Mouse (Mus musculus) hindbrain, postnatal 0 days (tissue): ENCODE data around the gene Galnt10. TPM values are rescaled to one million over a fixed set of nuclear protein-coding genes. Genes with fewer than 3 reads are reported as not detected.

Experiments used
- ATAC-seq: fragments of 200-750 bp; cut with Nextera tagmentation; 2 replicates; pipeline ENCODE4 v1.8.0; 2017; ENCODE audit warnings: mild to moderate bottlenecking, moderate TSS enrichment, moderate library complexity
- DNase-seq: peaks from one replicate; pipeline ENCODE4 v3.0.0-alpha.2; 2015; ENCODE audit warnings: low spot score
- H3K27ac ChIP-seq: fragments of 300-500 bp; sonication (generic); 2 replicates; pipeline ENCODE4 v1.5.1; 2014; ENCODE audit warnings: mild to moderate bottlenecking
- H3K27me3 ChIP-seq: fragments of 300-500 bp; sonication (generic); 2 replicates; pipeline ENCODE4 v1.6.1; 2014; ENCODE audit warnings: low read length, mixed read lengths; ENCODE audit not compliant: insufficient read depth
- H3K36me3 ChIP-seq: fragments of 300-500 bp; sonication (generic); 2 replicates; pipeline ENCODE4 v1.6.1; 2014; ENCODE audit warnings: low read length, mixed read lengths; ENCODE audit not compliant: insufficient read depth
- H3K4me1 ChIP-seq: fragments of 300-500 bp; sonication (generic); 2 replicates; pipeline ENCODE4 v1.6.1; 2014; ENCODE audit warnings: antibody characterized with exemption, low read length, mixed read lengths; ENCODE audit not compliant: insufficient read depth
- H3K4me2 ChIP-seq: fragments of 300-500 bp; sonication (generic); 2 replicates; pipeline ENCODE4 v1.6.1; 2014; ENCODE audit warnings: low read depth, mild to moderate bottlenecking, low read length, moderate library complexity, mixed read lengths
- H3K4me3 ChIP-seq: fragments of 300-500 bp; sonication (generic); 2 replicates; pipeline ENCODE4 v1.5.1; 2014; ENCODE audit warnings: low read length
- H3K9ac ChIP-seq: fragments of 300-500 bp; sonication (generic); replicated peaks from 2 replicates; pipeline ENCODE4 v1.6.1; 2014; ENCODE audit warnings: mild to moderate bottlenecking, low read length, moderate library complexity, mixed read lengths
- H3K9me3 ChIP-seq: fragments of 300-500 bp; sonication (generic); 2 replicates; pipeline ENCODE4 v1.6.1; 2016; ENCODE audit warnings: low read length, mixed read lengths
- CTCF ChIP-seq: IDR thresholded peaks from 2 replicates; pipeline ENCODE4 v1.5.1; 2016; ENCODE audit warnings: antibody characterized with exemption, control low read depth, low read depth
- WGBS: fragments of 180-500 bp; shearing (Covaris S2); extraction: QIAGEN DNeasy Blood & Tissue Kit; methylation state at CpG from one replicate; pipeline ENCODE4 v1.1.7; 2014; 5-methylcytosine and 5-hydroxymethylcytosine counted together
- polyA plus RNA-seq: library from polyadenylated mRNA; unstranded; fragments of >200 nt; fragmentation: Nextera tagmentation; extraction: Ambion mirVana; gene quantifications from 2 replicates; pipeline ENCODE4 v1.2.1, GENCODE M21; 2015
- total RNA-seq: library from RNA; depleted of rRNA; stranded (reverse); fragments of >200 nt; gene quantifications from 2 replicates; pipeline ENCODE4 v1.2.3, GENCODE M21; 2014

Galnt10 gene
- total and polyA plus RNA-seq, 2 experiments from 2014 or later = 10.9 to 20.3 TPM

DNA sequence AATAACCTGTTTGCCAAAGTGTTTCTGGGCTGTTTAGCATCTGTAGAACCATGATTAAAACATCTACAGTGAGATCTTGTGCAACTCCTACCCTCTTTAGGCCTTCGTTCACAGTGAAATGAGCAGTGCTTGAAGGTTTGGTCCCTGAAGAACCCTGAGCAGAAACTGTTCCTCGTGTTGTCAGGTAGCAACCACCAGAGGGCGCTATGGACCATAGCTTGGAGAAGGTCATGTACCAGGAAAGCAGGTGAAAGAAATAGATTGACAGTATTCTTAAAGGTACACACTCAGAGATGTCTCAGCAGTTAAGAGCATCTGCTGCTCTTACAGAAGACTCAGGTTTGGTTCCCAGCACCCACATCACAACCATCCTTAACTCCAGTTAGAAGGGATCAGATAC is 142.7 kb downstream of the Galnt10 start:
- Histone ChIP-seq H3K4me1 (peaks cover 17% of the 10 kb centered on the region; the same call in 1 of the 2 replicates), H3K36me3 (no peaks in the 10 kb centered on the region), H3K27me3 (no peaks in the 10 kb centered on the region), H3K9ac (no peak overlapping the region), H3K4me3 (no peak overlapping the region), H3K4me2 (no peak overlapping the region), H3K9me3 (no peaks in the 10 kb centered on the region), H3K27ac (peak overlapping the region; percentile 76; the same call in 1 of the 2 replicates)
- no peak for DNase-seq
- no peak for ATAC-seq
- WGBS = 44% methylated on average over 3 of the region's 3 CpGs
- peak; percentile 58 for TF ChIP-seq CTCF

DNA sequence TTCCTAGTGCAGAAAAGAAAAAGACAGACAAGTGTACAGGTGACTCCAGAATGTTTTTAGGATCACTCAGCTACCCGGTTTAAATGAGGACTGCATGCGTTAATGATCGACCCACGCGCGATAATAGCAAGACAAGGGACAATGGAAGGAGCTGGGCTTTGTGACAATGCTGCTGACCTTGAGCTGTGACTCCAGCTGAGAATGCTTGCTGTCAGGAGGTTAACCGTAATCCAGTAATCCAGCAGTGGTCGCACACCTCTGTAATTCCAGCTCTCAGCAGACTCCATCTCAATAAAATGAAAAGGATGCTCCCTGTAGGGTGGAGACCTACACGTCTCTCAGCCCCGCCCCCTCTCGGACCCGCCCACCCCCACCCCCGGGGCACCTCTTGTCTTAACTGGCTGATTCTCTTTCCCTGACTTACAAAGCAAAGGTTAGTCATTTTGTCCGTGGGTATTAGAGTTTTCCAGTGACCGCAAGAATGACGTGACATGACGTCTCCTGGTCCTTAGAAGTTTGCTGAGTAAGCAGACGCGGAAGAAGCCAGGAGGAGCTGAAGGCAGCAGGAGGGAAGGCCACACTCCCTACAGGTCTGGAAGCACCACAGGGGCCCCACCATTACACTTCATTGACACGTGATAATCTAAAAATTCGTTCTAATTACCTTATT is 145.8 kb downstream of the Galnt10 start:
- Histone ChIP-seq H3K9me3 (no peaks in the 10 kb centered on the region), H3K4me1 (peaks cover 17% of the 10 kb centered on the region; the same call in 1 of the 2 replicates), H3K27ac (no peak overlapping the region), H3K9ac (no peak overlapping the region), H3K4me2 (no peak overlapping the region), H3K4me3 (no peak overlapping the region), H3K27me3 (no peaks in the 10 kb centered on the region), H3K36me3 (no peaks in the 10 kb centered on the region)
- no peak for TF ChIP-seq CTCF
- no peak for DNase-seq
- no peak for ATAC-seq
- WGBS = 25% methylated on average over 21 of the region's 21 CpGs

DNA sequence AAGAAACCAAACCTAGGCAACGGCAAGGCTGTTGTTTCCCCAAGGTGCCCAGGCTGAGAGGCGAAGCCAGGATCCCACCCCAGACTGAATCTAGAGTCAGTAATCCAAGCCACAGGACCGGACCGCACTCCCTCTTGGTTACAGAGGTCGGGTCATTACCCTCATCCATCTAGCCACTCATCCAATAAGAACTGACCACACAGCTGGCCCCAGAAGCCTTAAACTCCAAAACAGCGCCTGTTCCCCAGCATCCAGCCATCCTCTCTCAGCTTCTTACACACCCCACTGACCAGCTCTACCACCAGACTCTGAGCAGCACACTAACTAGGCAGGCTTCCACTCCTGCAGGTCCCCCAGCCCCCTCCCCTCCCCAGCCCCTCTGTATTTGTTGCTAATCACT is 149.8 kb downstream of the Galnt10 start:
- no peaks in the 10 kb centered on the region for H3K27me3 ChIP-seq
- H3K9ac ChIP-seq = no peak overlapping the region
- H3K9me3 ChIP-seq = no peaks in the 10 kb centered on the region
- TF ChIP-seq CTCF = no peak
- no peak for DNase-seq
- H3K4me2 ChIP-seq = no peak overlapping the region
- no peak overlapping the region for H3K4me3 ChIP-seq
- no peaks in the 10 kb centered on the region for H3K4me1 ChIP-seq
- no peaks in the 10 kb centered on the region for H3K36me3 ChIP-seq
- H3K27ac ChIP-seq = no peak overlapping the region
- no peak for ATAC-seq
- WGBS = 56% methylated on average over 6 of the region's 6 CpGs

DNA sequence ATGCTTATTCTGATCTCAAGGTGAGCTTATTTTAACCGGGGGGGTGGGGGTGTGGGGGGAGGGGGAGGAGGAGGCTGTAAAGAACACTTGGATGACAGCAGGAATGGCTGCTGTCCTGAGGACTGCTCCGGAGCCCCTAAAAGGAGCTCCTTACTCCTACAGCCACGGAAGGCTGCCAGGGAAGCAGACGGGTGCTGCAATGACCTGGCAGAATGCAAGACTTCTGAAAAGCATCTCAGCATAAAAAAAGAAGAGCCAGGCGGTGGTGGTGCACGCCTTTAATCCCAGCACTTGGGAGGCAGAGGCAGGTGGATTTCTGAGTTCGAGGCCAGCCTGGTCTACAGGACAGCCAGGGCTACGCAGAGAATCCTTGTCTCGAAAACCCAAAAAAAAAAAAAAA is 152.6 kb downstream of the Galnt10 start:
- no peak overlapping the region for H3K9ac ChIP-seq
- H3K27me3 ChIP-seq = no peaks in the 10 kb centered on the region
- TF ChIP-seq CTCF = no peak
- H3K4me2 ChIP-seq = no peak overlapping the region
- no peaks in the 10 kb centered on the region for H3K36me3 ChIP-seq
- no peaks in the 10 kb centered on the region for H3K9me3 ChIP-seq
- no peak overlapping the region for H3K27ac ChIP-seq
- no peak for DNase-seq
- H3K4me3 ChIP-seq = no peak overlapping the region
- ATAC-seq = no peak
- H3K4me1 ChIP-seq = peaks cover 7% of the 10 kb centered on the region; the same call in 1 of the 2 replicates
- 79% methylated on average over 9 of the region's 9 CpGs for WGBS

DNA sequence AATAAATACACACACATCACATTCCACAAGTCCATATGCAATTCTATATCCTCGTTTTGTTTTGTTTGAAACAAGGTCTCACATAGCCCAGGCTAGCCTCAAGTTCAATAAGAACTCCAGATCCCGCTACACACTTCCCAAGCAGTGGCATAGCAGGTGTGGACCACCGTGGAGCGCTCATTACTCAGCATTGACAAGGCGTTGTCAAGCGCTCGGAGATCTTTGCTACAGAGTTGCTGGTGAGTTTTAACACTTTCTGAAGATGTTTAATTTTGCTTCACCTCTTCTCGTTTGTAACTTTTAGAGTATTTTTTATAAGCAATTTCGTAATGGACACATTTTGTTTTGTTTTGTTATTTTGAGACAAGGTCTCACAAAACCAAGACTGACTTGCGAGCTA is 154.2 kb downstream of the Galnt10 start:
- ATAC-seq = no peak
- peaks cover 10% of the 10 kb centered on the region for H3K4me1 ChIP-seq
- no peaks in the 10 kb centered on the region for H3K9me3 ChIP-seq
- TF ChIP-seq CTCF = no peak
- no peak overlapping the region for H3K4me2 ChIP-seq
- H3K27me3 ChIP-seq = no peaks in the 10 kb centered on the region
- 85% methylated on average over 10 of the region's 10 CpGs for WGBS
- H3K27ac ChIP-seq = no peak overlapping the region
- no peak overlapping the region for H3K9ac ChIP-seq
- H3K4me3 ChIP-seq = no peak overlapping the region
- DNase-seq = no peak
- H3K36me3 ChIP-seq = no peaks in the 10 kb centered on the region

DNA sequence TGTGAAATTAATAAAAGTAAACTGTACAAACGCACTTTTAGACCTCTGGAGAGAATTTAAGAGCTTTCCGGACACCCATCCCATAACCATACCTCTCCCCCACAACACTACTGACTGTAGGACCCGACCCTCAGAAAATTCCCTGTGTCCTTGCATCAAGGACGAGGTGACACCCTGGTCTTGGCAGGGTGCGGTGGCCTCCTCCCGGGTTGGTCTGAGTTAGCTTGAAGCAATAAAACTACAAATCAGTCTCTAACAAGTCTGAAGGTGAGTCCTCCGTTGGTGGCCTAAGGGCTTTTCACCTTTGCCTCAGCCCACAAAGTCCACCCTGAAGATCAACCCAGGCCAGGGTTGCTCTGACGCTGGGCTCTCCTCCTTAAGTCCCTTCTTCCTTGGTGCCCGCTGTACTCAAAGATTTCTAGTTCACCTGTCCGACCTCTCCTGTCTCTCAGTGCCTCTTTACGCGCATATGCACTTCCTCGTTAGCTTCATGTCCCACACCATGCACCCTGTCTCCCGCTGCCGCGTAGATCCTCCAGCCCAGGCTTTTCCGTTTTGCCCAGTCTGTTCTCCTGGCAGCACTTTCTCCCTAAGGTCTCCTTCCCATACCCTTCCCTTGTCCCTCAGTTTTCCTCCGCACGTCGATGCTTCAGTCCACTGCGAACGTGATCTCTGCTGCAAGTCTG is 155.2 kb downstream of the Galnt10 start:
- ATAC-seq (no peak), DNase-seq (no peak)
- no peak for TF ChIP-seq CTCF
- peak overlapping the region; percentile 99 for H3K4me2 ChIP-seq
- no peaks in the 10 kb centered on the region for H3K27me3 ChIP-seq
- peak overlapping the region; percentile 91 for H3K4me3 ChIP-seq
- H3K9me3 ChIP-seq = no peaks in the 10 kb centered on the region
- peak overlapping the region; percentile 71; the same call in 1 of the 2 replicates for H3K27ac ChIP-seq
- WGBS = 16% methylated on average over 22 of the region's 22 CpGs
- peaks cover 10% of the 10 kb centered on the region for H3K4me1 ChIP-seq
- peak overlapping the region; percentile 73 for H3K9ac ChIP-seq
- no peaks in the 10 kb centered on the region for H3K36me3 ChIP-seq
